Mouse (Mus musculus): ENCODE data around the gene Slc45a3. TPM values are rescaled to one million over a fixed set of nuclear protein-coding genes. Genes with fewer than 3 reads are reported as not detected.

The Slc45a3 gene
- polyA plus RNA-seq, 1 experiment from 2014 or later = 1.5 TPM

DNA sequence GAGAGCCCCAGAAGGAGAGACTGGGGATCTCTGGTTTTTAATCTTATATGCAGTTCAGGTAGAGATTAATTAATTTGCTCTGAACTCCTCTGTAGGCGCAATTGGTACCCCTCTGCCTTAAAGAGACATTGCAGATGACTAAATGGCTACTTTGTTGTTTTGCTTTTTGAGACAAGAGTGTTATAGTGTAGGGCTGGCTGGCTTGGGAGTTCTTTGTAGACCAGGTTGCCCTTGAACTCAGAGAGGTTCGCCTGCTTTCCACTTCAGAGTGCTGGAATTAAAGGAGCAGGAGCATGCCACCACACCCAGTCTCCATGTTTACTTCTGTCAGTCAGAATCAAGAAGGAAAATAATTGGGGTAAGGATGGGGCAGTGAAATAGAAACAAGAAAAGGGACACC, 40.3 kb downstream of the Slc45a3 start:
- no peak for ATAC-seq
- no peak overlapping the region for H3K9ac ChIP-seq (ENCODE audit: low read length)
- no peak overlapping the region for H3K4me3 ChIP-seq (ENCODE audit: low read depth, low read length)
- no peaks in the 10 kb centered on the region for H3K27me3 ChIP-seq (replicated peaks; ENCODE audit: control insufficient read depth, insufficient read depth, low read length)
- no peak overlapping the region for H3K27ac ChIP-seq (ENCODE audit: low read depth, low read length)
- H3K4me1 ChIP-seq (ENCODE audit: control insufficient read depth, insufficient read depth, low read length) = peaks cover 4% of the 10 kb centered on the region
- no peak overlapping the region for H3K4me2 ChIP-seq (ENCODE audit: low read length)
- H3K9me3 ChIP-seq (replicated peaks; ENCODE audit: control insufficient read depth, low read length) = no peaks in the 10 kb centered on the region
- 57% methylated on average over 2 of the region's 2 CpGs for WGBS
- H3K36me3 ChIP-seq (ENCODE audit: control insufficient read depth, insufficient read depth, low read length) = no peaks in the 10 kb centered on the region
- DNase-seq (ENCODE audit: low spot score) = no peak

DNA sequence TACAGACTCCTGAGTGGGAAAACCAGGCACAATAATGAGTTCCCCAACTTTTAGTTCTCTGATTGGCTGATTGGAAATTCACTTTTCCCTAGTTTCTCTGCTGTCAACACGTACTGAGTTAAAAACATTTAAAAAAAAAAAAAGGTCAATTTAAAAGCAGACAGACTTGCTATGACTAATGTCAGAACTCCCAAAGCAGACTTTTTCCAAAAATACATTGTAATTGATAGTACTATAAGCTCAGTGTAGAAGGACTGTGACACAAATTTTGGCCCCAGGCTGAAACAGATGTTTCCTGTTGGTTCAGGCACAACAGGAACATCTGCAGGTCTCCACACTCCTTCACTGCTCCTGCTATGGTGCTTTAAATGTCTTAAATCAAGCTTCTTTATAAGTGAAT, 41.0 kb downstream of the Slc45a3 start:
- WGBS = 66% methylated on average over 1 of the region's 1 CpGs
- no peaks in the 10 kb centered on the region for H3K27me3 ChIP-seq (replicated peaks; ENCODE audit: control insufficient read depth, insufficient read depth, low read length)
- H3K9ac ChIP-seq (ENCODE audit: low read length) = no peak overlapping the region
- no peak overlapping the region for H3K27ac ChIP-seq (ENCODE audit: low read depth, low read length)
- H3K36me3 ChIP-seq (ENCODE audit: control insufficient read depth, insufficient read depth, low read length) = no peaks in the 10 kb centered on the region
- H3K4me1 ChIP-seq (ENCODE audit: control insufficient read depth, insufficient read depth, low read length) = peaks cover 7% of the 10 kb centered on the region
- ATAC-seq (no peak), DNase-seq (ENCODE audit: low spot score) (no peak)
- no peak overlapping the region for H3K4me3 ChIP-seq (ENCODE audit: low read depth, low read length)
- no peaks in the 10 kb centered on the region for H3K9me3 ChIP-seq (replicated peaks; ENCODE audit: control insufficient read depth, low read length)
- H3K4me2 ChIP-seq (ENCODE audit: low read length) = no peak overlapping the region

DNA sequence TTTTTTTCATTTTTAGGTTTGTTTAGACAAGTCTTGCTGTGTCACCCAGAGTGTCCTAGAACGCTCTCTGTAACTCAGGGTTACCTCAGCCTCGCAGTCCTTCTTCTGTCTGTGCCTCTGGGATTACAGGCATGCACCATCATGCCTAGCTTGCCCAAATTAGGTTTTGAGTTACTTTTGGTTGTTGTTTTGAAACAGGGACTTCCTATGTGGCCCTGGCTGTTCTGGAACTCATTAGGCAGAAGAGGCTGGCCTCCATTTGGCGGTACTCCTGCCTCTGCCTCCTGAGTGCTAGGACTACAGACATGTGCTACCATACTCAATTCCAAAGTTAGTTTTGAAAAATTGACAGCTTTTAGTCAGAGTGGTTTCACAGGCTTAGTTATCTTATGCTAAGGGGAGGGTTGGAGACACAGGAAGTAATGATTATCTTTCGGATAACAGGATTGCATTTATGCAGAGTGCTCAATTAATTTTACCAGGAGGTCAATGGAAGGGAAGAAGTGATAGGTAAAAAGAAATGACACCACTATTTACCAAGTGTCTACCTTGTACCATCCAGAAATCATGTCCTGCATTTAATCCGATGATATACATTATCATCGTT, 41.9 kb downstream of the Slc45a3 start:
- DNase-seq (ENCODE audit: low spot score) (no peak), ATAC-seq (no peak)
- Histone ChIP-seq H3K9ac (ENCODE audit: low read length) (no peak overlapping the region), H3K27ac (ENCODE audit: low read depth, low read length) (no peak overlapping the region), H3K36me3 (ENCODE audit: control insufficient read depth, insufficient read depth, low read length) (no peaks in the 10 kb centered on the region), H3K4me2 (ENCODE audit: low read length) (no peak overlapping the region), H3K4me1 (ENCODE audit: control insufficient read depth, insufficient read depth, low read length) (peaks cover 14% of the 10 kb centered on the region), H3K27me3 (replicated peaks; ENCODE audit: control insufficient read depth, insufficient read depth, low read length) (no peaks in the 10 kb centered on the region), H3K4me3 (ENCODE audit: low read depth, low read length) (no peak overlapping the region), H3K9me3 (replicated peaks; ENCODE audit: control insufficient read depth, low read length) (no peaks in the 10 kb centered on the region)
- WGBS = 93% methylated on average over 6 of the region's 6 CpGs

DNA sequence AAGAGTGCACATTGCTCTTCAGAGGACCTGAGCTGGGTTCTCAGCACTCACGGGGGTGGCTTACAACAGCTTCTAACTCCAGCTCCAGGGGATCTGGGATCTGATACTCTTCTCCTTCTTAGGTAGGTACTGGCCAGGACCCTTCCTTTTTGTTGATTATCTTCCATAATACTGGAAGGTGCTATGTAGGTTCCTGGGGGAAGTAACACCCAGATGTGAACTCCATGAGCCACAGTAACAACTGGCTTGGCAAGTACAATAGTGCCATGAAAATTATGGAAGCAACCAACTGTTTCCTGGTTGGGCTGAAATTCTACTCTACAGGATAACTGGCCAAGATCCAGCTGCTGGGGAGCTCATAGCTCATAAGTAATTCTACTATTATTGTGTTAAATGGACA, 42.7 kb downstream of the Slc45a3 start:
- ATAC-seq = no peak

DNA sequence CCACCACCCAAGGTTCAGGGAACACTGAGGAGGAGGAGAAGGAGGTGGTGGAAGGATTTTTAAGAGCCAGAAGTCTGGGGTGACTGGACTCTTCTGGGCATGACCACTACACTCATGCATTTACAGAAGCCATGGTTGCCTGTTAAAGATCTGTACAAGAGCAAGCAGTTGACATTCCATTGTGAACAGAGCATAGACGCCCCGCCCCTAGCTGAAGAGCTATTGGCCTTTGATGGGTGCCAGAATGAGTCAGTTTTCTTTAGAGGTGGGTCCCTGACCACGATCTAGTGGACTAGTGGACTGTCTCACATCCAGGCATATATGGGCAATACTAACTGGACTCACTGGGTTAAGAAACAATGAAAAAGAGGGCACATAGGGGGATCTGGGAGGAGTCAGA, 43.3 kb downstream of the Slc45a3 start:
- ATAC-seq (no peak), DNase-seq (ENCODE audit: low spot score) (no peak)
- Histone ChIP-seq H3K4me2 (ENCODE audit: low read length) (no peak overlapping the region), H3K9me3 (replicated peaks; ENCODE audit: control insufficient read depth, low read length) (no peaks in the 10 kb centered on the region), H3K36me3 (ENCODE audit: control insufficient read depth, insufficient read depth, low read length) (no peaks in the 10 kb centered on the region), H3K4me3 (ENCODE audit: low read depth, low read length) (no peak overlapping the region), H3K27ac (ENCODE audit: low read depth, low read length) (no peak overlapping the region), H3K4me1 (ENCODE audit: control insufficient read depth, insufficient read depth, low read length) (peaks cover 14% of the 10 kb centered on the region), H3K9ac (ENCODE audit: low read length) (no peak overlapping the region), H3K27me3 (replicated peaks; ENCODE audit: control insufficient read depth, insufficient read depth, low read length) (no peaks in the 10 kb centered on the region)
- WGBS = 86% methylated on average over 3 of the region's 3 CpGs

More for the DNA sequence above, 42.7 kb downstream of the Slc45a3 start:
- H3K4me3 ChIP-seq (ENCODE audit: low read depth, low read length) = no peak overlapping the region
- H3K4me1 ChIP-seq (ENCODE audit: control insufficient read depth, insufficient read depth, low read length) = peaks cover 14% of the 10 kb centered on the region
- no peak overlapping the region for H3K4me2 ChIP-seq (ENCODE audit: low read length)
- WGBS = 76% methylated on average over 1 of the region's 1 CpGs
- H3K27ac ChIP-seq (ENCODE audit: low read depth, low read length) = no peak overlapping the region
- no peaks in the 10 kb centered on the region for H3K36me3 ChIP-seq (ENCODE audit: control insufficient read depth, insufficient read depth, low read length)
- no peak for DNase-seq (ENCODE audit: low spot score)
- H3K27me3 ChIP-seq (replicated peaks; ENCODE audit: control insufficient read depth, insufficient read depth, low read length) = no peaks in the 10 kb centered on the region
- H3K9ac ChIP-seq (ENCODE audit: low read length) = no peak overlapping the region
- no peaks in the 10 kb centered on the region for H3K9me3 ChIP-seq (replicated peaks; ENCODE audit: control insufficient read depth, low read length)

DNA sequence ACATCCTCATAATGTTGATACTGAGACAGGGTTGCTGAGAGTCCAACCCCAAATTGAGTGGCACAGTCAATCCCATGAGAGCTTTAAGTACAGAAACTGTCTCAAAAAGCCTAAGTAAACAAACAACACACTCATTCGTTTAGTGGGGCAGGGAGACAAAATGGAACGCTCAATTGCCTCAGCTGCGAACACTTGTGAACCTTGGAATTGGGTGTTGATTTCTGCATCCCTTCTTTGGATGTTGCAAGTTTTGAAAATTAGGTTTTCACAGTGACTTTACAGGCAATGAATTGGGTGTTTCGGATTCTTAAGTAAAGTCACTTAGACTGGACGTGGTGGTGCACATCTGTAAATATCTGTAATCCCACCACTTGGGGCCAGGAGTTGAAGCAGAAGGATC, 44.0 kb downstream of the Slc45a3 start:
- Histone ChIP-seq H3K9ac (ENCODE audit: low read length) (peak overlapping the region; percentile 92), H3K27me3 (replicated peaks; ENCODE audit: control insufficient read depth, insufficient read depth, low read length) (no peaks in the 10 kb centered on the region), H3K36me3 (ENCODE audit: control insufficient read depth, insufficient read depth, low read length) (no peaks in the 10 kb centered on the region), H3K4me3 (ENCODE audit: low read depth, low read length) (peak overlapping the region; percentile 92; the same call in 1 of the 2 replicates), H3K4me1 (ENCODE audit: control insufficient read depth, insufficient read depth, low read length) (peaks cover 14% of the 10 kb centered on the region), H3K27ac (ENCODE audit: low read depth, low read length) (peak overlapping the region; percentile 97; the same call in 1 of the 2 replicates), H3K4me2 (ENCODE audit: low read length) (peak overlapping the region; percentile 65), H3K9me3 (replicated peaks; ENCODE audit: control insufficient read depth, low read length) (no peaks in the 10 kb centered on the region)
- DNase-seq (ENCODE audit: low spot score) = no peak
- no peak for ATAC-seq
- WGBS = 36% methylated on average over 5 of the region's 5 CpGs

DNA sequence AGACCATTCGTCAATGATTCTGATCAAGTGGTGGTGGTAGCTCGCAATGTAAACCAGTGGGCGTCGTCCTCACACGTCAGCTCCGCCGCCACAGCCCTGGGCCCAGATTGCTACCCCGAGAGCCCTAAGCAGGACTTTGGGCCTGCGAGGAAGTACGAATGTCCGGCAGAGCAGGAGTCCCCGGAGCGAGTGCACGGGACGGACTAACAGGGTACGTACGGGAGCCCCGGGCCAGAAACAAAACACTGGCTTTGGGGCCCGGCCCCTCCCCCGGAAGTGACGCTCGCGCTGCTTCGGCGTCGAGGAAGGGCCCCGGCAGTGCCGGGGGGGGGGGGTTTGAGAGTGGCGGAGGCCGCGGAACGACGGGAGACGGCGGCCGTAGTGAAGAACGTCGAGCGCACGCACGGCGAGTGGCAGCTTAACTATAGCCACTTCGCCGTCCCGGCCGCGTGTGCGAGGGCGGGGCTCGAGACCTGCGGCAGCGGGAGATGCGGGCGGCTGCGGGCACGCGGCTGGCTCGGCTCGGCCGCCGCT, 44.6 kb downstream of the Slc45a3 start, which contains the start of gene Elk4:
Elk4 (plus strand) TSS at position 326 of the 534 bp plus-strand sequence.
- Histone ChIP-seq H3K27me3 (replicated peaks; ENCODE audit: control insufficient read depth, insufficient read depth, low read length) (no peaks in the 10 kb centered on the region), H3K9me3 (replicated peaks; ENCODE audit: control insufficient read depth, low read length) (no peaks in the 10 kb centered on the region), H3K4me3 (ENCODE audit: low read depth, low read length) (peak within 1 kb of the TSS; percentile 92), H3K4me1 (ENCODE audit: control insufficient read depth, insufficient read depth, low read length) (peaks cover 14% of the 10 kb centered on the region), H3K27ac (ENCODE audit: low read depth, low read length) (peak within 1 kb of the TSS; percentile 97), H3K36me3 (ENCODE audit: control insufficient read depth, insufficient read depth, low read length) (no peaks in the 10 kb centered on the region), H3K9ac (ENCODE audit: low read length) (peak within 1 kb of the TSS; percentile 92), H3K4me2 (ENCODE audit: low read length) (peak within 1 kb of the TSS; percentile 65)
- ATAC-seq = peak; percentile 95
- WGBS = under 1% methylated on average over 57 of the region's 61 CpGs
- DNase-seq (ENCODE audit: low spot score) = peak; percentile 95

DNA sequence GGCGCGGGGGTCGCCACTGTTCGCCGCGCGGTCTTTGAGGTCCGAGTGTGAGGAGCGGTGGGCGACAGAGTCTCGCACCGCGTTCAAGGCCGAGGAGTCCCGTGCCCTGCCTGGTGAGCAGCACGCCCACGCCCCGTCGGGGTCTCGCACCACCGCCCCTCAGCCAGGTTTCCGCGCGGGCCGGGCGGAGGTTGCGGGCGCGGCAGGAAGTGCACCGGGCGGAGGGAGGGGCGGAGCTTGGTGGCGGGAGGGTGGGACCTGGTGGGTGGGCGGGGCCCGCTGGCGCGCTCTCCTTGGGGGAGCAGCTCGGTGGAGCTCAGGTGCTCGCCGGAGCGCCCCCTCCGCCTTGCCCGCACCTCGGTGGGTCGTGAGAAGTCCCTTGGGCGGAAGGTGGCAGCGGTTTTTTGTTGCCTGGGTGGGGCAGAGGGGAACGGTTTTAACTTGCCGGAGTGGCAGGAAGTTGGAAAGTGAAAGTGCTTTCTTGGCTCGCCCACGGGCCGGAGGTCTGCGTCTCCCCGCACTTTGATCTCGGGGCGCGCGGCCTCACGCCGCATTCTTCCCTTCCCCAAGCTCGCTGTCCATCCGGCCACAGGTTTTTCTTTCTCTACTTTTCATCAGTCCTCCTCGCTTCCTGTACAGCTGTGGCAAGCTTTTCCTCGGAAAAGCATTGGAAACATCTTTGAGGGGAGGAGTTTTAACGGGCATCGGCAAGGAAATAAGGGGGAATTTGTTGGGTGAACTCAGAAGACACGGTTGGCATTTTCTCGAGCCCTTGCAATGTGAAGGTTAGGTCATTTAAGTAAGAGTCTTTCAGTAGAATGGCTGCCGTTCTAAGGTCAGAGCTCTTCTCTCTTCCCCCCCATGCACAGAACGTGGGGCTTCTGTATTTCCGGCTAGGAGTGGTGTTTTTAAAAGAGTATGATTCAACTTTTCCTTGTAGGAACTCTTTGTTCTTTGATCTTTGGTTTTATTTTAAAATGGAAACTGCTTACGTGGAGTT, 45.4 kb downstream of the Slc45a3 start:
- no peaks in the 10 kb centered on the region for H3K36me3 ChIP-seq (ENCODE audit: control insufficient read depth, insufficient read depth, low read length)
- peak overlapping the region; percentile 65 for H3K4me2 ChIP-seq (ENCODE audit: low read length)
- peak overlapping the region; percentile 92 for H3K4me3 ChIP-seq (ENCODE audit: low read depth, low read length)
- no peaks in the 10 kb centered on the region for H3K9me3 ChIP-seq (replicated peaks; ENCODE audit: control insufficient read depth, low read length)
- peak; percentile 89 for DNase-seq (ENCODE audit: low spot score)
- ATAC-seq = peak; percentile 93
- H3K4me1 ChIP-seq (ENCODE audit: control insufficient read depth, insufficient read depth, low read length) = peaks cover 14% of the 10 kb centered on the region
- H3K9ac ChIP-seq (ENCODE audit: low read length) = peak overlapping the region; percentile 92
- WGBS = 1% methylated on average over 66 of the region's 72 CpGs
- H3K27me3 ChIP-seq (replicated peaks; ENCODE audit: control insufficient read depth, insufficient read depth, low read length) = no peaks in the 10 kb centered on the region
- H3K27ac ChIP-seq (ENCODE audit: low read depth, low read length) = peak overlapping the region; percentile 97

Measured in forebrain, embryonic 14.5 days (tissue).